Mouse (Mus musculus): ENCODE results near the gene Uqcc1. TPM values are rescaled to one million over a fixed set of nuclear protein-coding genes. Genes with fewer than 3 reads are reported as not detected.
A peak's percentile ranks its signal among the peaks of the same experiment; 100 is the strongest.

Uqcc1 gene
- total RNA-seq (2015) (39.6 and 40.4 TPM in 2 replicates), total RNA-seq (2017) (51.5 and 55.1 TPM in 2 replicates)

GRCm38 (mm10) chr2:155929531-155930442 is at the start of gene Uqcc1:
Gene Uqcc1 (minus strand): TSS chr2:155930310.
- ATAC-seq (replicated peaks; ENCODE audit: poor library complexity): peak; percentile 97

GRCm38 (mm10) chr2:155979328-155979991 is 49.4 kb upstream of the Uqcc1 start:
- ATAC-seq (replicated peaks; ENCODE audit: poor library complexity): peak; percentile 99

GRCm38 (mm10) chr2:155974087-155974731 is 44.1 kb upstream of the Uqcc1 start:
- no peak for ATAC-seq (replicated peaks; ENCODE audit: poor library complexity)

GRCm38 (mm10) chr2:155973348-155973747 is 43.2 kb upstream of the Uqcc1 start:
- no peak for ATAC-seq (replicated peaks; ENCODE audit: poor library complexity)

- peak; percentile 66 for ATAC-seq (replicated peaks; ENCODE audit: poor library complexity)
Observed at GRCm38 (mm10) chr2:155962991-155963390, 32.9 kb upstream of the Uqcc1 start.

GRCm38 (mm10) chr2:155961862-155962261 is 31.8 kb upstream of the Uqcc1 start:
- ATAC-seq (replicated peaks; ENCODE audit: poor library complexity): no peak

- no peak for ATAC-seq (replicated peaks; ENCODE audit: poor library complexity)
Observed at GRCm38 (mm10) chr2:155959981-155960380, 29.9 kb upstream of the Uqcc1 start.

GRCm38 (mm10) chr2:155956134-155957059 is 26.3 kb upstream of the Uqcc1 start, which contains the start of gene Cep250:
Gene Cep250 (plus strand): TSS chr2:155956458.
- peak; percentile 95 for ATAC-seq (replicated peaks; ENCODE audit: poor library complexity)

GRCm38 (mm10) chr2:155952006-155952405 is 21.9 kb upstream of the Uqcc1 start:
- peak; percentile 42 for ATAC-seq (replicated peaks; ENCODE audit: poor library complexity)

- no peak for ATAC-seq (replicated peaks; ENCODE audit: poor library complexity)
Observed at GRCm38 (mm10) chr2:155949362-155949761, 19.3 kb upstream of the Uqcc1 start.

- ATAC-seq (replicated peaks; ENCODE audit: poor library complexity): peak; percentile 82
Observed at GRCm38 (mm10) chr2:155947390-155948002, 17.4 kb upstream of the Uqcc1 start.

GRCm38 (mm10) chr2:155946499-155946898 is 16.4 kb upstream of the Uqcc1 start:
- ATAC-seq (replicated peaks; ENCODE audit: poor library complexity): no peak

- peak; percentile 78 for ATAC-seq (replicated peaks; ENCODE audit: poor library complexity)
Observed at GRCm38 (mm10) chr2:155946069-155946468, 16.0 kb upstream of the Uqcc1 start.

- ATAC-seq (replicated peaks; ENCODE audit: poor library complexity): no peak
Observed at GRCm38 (mm10) chr2:155945580-155945979, 15.5 kb upstream of the Uqcc1 start.

GRCm38 (mm10) chr2:155945124-155945523 is 15.0 kb upstream of the Uqcc1 start, which contains the start of gene Gdf5:
Gene Gdf5 (minus strand): TSS chr2:155945367.
- ATAC-seq (replicated peaks; ENCODE audit: poor library complexity): no peak

GRCm38 (mm10) chr2:155944685-155945084 is 14.6 kb upstream of the Uqcc1 start:
- ATAC-seq (replicated peaks; ENCODE audit: poor library complexity): no peak

GRCm38 (mm10) chr2:155943463-155943862 is 13.4 kb upstream of the Uqcc1 start:
- ATAC-seq (replicated peaks; ENCODE audit: poor library complexity): no peak

- ATAC-seq (replicated peaks; ENCODE audit: poor library complexity): no peak
Observed at GRCm38 (mm10) chr2:155941697-155942442, 11.8 kb upstream of the Uqcc1 start.

- no peak for ATAC-seq (replicated peaks; ENCODE audit: poor library complexity)
Observed at GRCm38 (mm10) chr2:155940681-155941080, 10.6 kb upstream of the Uqcc1 start, which contains the start of gene Gm15557. Gene Gm15557 (plus strand): TSS chr2:155940728.

Measured in megakaryocyte progenitor cell, adult 5-6 weeks (primary cell).